Mouse (Mus musculus) T-helper 17 cell (primary cell): ENCODE results near the gene Fez1.

Experiments used
- in situ Hi-C, 2 experiments: fragments of 300-600 bp; cut with MboI, MseI; formaldehyde crosslinking; loops; 1 replicate in 1 of 2; 2 replicates in 1 of 2; pipeline ENCODE4 v1.15.1; 2025; ENCODE audit warnings: high pct_unique_total_duplicates in 2 of 2

Gene Fez1

GRCm38 (mm10) chr9:36821644-36822000 lies at the start of gene Fez1:
TSS of gene Fez1 (plus strand) at chr9:36821864.
- in situ Hi-C loops, result no loop called here

- in situ Hi-C loops, result no loop called here
These were observed 37.7 kb upstream of the Fez1 start for GRCm38 (mm10) chr9:36783921-36784320.

GRCm38 (mm10) chr9:36792191-36792590 lies 29.5 kb upstream of the Fez1 start:
- in situ Hi-C loops, result no loop called here

GRCm38 (mm10) chr9:36794487-36794886 lies 27.2 kb upstream of the Fez1 start:
- in situ Hi-C loops, result no loop called here

GRCm38 (mm10) chr9:36795556-36795955 lies 26.1 kb upstream of the Fez1 start:
- in situ Hi-C loops, result no loop called here

- in situ Hi-C loops, result no loop called here
These were observed 25.4 kb upstream of the Fez1 start for GRCm38 (mm10) chr9:36796224-36796623.

- in situ Hi-C loops, result no loop called here
These were observed 24.7 kb upstream of the Fez1 start, which contains the start of gene Ei24 for GRCm38 (mm10) chr9:36796781-36797555. TSS of gene Ei24 (minus strand) at chr9:36797393.

GRCm38 (mm10) chr9:36801961-36802360 lies 19.7 kb upstream of the Fez1 start:
- in situ Hi-C loops, result no loop called here

GRCm38 (mm10) chr9:36802951-36803350 lies 18.7 kb upstream of the Fez1 start:
- in situ Hi-C loops, result no loop called here

GRCm38 (mm10) chr9:36803386-36803785 lies 18.3 kb upstream of the Fez1 start:
- in situ Hi-C loops, result no loop called here

- in situ Hi-C loops, result no loop called here
These were observed 17.7 kb upstream of the Fez1 start for GRCm38 (mm10) chr9:36803926-36804325.

GRCm38 (mm10) chr9:36805256-36805975 lies 16.2 kb upstream of the Fez1 start:
- in situ Hi-C loops, result no loop called here

GRCm38 (mm10) chr9:36808126-36808785 lies 13.4 kb upstream of the Fez1 start:
- in situ Hi-C loops, result no loop called here

GRCm38 (mm10) chr9:36814486-36814885 lies 7.2 kb upstream of the Fez1 start:
- in situ Hi-C loops, result no loop called here

GRCm38 (mm10) chr9:36818905-36819304 lies 2.8 kb upstream of the Fez1 start:
- in situ Hi-C loops, result no loop called here

GRCm38 (mm10) chr9:36820969-36821643 lies 558 bp upstream of the Fez1 start:
- in situ Hi-C loops, result no loop called here

GRCm38 (mm10) chr9:36822024-36822423 lies 360 bp downstream of the Fez1 start:
- in situ Hi-C loops, result no loop called here

- in situ Hi-C loops, result no loop called here
These were observed 5.1 kb downstream of the Fez1 start for GRCm38 (mm10) chr9:36826612-36827363.

- in situ Hi-C loops, result no loop called here
These were observed 9.7 kb downstream of the Fez1 start for GRCm38 (mm10) chr9:36831401-36831800.

GRCm38 (mm10) chr9:36832529-36832928 lies 10.9 kb downstream of the Fez1 start:
- in situ Hi-C loops, result no loop called here
